Mouse (Mus musculus): Measurements from ENCODE around the gene Hmg20b. TPM values are rescaled to one million over a fixed set of nuclear protein-coding genes. Genes with fewer than 3 reads are reported as not detected.

The Hmg20b gene
- polyA plus RNA-seq, 1 experiment, result 66.4 TPM

DNA sequence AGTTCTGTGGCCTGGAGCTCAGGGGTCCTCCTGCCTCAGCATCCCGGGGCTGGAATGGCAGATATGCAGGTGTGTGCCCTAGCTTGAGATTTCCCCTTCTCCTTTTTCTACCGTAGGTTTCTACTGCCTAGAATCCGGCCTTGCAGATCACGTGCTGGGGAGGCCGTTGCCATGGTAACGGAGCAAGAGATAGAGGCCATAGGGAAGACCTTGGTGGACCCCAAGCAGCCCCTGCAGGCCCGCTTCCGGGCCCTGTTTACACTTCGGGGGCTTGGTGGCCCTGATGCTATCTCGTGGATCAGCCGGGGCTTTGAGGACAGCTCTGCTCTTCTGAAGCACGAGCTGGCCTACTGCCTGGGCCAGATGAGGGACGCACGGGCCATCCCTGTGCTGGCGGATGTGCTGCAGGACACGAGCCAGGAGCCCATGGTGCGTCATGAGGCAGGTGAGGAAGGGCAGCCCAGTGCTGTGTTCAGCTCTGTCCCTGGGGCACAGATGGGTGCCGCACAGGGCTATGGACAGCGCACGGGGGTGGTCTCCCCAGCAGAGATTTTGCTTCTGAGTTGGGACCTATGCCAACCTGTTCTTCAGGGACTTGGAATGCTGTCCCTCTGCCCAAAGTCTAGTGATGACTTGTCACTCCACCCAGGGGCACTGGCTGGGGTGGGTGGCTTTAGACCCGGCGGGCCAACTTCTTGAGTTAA, 35.5 kb upstream of the Hmg20b start:
- H3K4me3 ChIP-seq (ENCODE audit: insufficient read depth, low read depth, low read length), result no peak overlapping the region
- no peak for DNase-seq

DNA sequence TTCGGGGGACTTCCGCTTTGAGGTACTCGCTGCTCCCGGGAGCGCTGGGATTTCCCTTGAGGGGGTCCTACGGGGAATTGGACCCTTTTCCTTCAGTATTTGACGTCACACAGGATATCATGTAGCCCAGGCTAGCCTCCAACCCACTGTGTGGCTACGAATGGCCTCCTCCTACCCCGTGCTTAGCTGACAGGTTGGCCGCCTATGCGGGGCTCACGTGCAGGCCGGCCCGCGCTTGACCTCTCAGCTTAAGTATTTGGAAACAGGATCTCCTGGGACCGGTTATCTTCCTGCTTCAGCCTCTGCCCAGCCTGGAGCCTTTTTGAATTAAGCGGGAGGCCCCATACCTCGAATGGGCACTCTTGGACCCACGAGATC, 34.3 kb upstream of the Hmg20b start:
- Histone ChIP-seq H3K27me3 (replicated peaks; ENCODE audit: control insufficient read depth, insufficient read depth, low read length) (no peaks in the 10 kb centered on the region), H3K4me3 (ENCODE audit: insufficient read depth, low read depth, low read length) (peak overlapping the region; percentile 92), H3K4me1 (ENCODE audit: control insufficient read depth, insufficient read depth, low read length) (peaks cover 10% of the 10 kb centered on the region; the same call in 1 of the 2 replicates), H3K27ac (ENCODE audit: insufficient read depth, low read depth, low read length) (peak overlapping the region; percentile 52; the same call in 1 of the 2 replicates), H3K36me3 (ENCODE audit: control insufficient read depth, insufficient read depth, low read length) (no peaks in the 10 kb centered on the region)
- TF ChIP-seq CTCF (conservative IDR thresholded peaks at IDR 0.05; ENCODE audit: insufficient read depth, insufficient read length, low read depth, low read length), result no peak
- WGBS, result under 1% methylated on average over 19 of the region's 19 CpGs
- DNase-seq, result no peak

More for the DNA sequence above, 35.5 kb upstream of the Hmg20b start:
- Histone ChIP-seq H3K27me3 (replicated peaks; ENCODE audit: control insufficient read depth, insufficient read depth, low read length) (no peaks in the 10 kb centered on the region), H3K4me1 (ENCODE audit: control insufficient read depth, insufficient read depth, low read length) (peaks cover 11% of the 10 kb centered on the region; the same call in 1 of the 2 replicates), H3K36me3 (ENCODE audit: control insufficient read depth, insufficient read depth, low read length) (no peaks in the 10 kb centered on the region), H3K27ac (ENCODE audit: insufficient read depth, low read depth, low read length) (no peak overlapping the region)
- WGBS, result 72% methylated on average over 22 of the region's 22 CpGs
- TF ChIP-seq CTCF (conservative IDR thresholded peaks at IDR 0.05; ENCODE audit: insufficient read depth, insufficient read length, low read depth, low read length) (no peak), POLR2A (IDR thresholded peaks at IDR 0.05; ENCODE audit: low read depth, low read length) (no peak)

DNA sequence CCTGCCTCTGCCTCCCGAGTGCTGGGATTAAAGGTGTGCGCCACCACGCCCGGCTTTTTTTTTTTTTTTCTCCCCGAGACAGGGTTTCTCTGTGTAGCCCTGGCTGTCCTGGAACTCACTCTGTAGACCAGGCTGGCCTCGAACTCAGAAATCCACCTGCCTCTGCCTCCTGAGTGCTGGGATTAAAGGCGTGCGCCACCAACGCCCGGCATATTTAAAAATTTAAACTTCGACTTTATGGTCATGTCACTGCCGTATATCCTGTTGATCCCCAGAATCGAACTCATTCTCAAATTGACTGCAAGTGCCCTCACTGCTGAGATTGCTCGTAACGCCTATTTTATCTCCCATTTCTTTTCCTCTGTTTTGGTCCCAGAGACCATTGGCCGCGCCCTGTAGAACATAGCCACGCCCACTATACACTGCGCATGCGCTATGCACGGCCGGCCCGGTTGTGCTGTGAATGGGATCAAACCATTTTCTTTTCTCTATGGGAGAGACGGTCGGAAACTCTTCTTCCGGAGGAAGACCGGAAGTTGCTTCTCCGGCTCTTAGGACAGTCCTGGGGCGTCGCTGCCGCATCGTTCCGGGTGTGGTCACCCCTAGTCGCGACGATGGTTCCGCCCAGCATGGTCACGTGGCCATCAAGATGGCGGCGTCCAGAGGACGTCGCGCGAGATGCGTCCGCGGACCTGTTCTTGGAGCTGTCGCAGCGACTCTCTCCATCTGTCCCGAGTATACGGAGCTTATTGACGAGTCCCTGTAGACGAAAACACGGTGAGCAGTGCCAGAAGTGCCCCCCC, 33.7 kb upstream of the Hmg20b start, which contains the start of the genes Dohh and Gm48551:
Gene Dohh, plus strand, starts transcription at position 627 of the 803 bp plus-strand sequence.
Gene Gm48551, plus strand, starts transcription at position 665 of the 803 bp plus-strand sequence.
- DNase-seq, result peak; percentile 99
- Histone ChIP-seq H3K27me3 (replicated peaks; ENCODE audit: control insufficient read depth, insufficient read depth, low read length) (no peaks in the 10 kb centered on the region), H3K4me3 (ENCODE audit: insufficient read depth, low read depth, low read length) (peak within 1 kb of the TSS; percentile 92), H3K4me1 (ENCODE audit: control insufficient read depth, insufficient read depth, low read length) (peaks cover 9% of the 10 kb centered on the region; the same call in 1 of the 2 replicates), H3K27ac (ENCODE audit: insufficient read depth, low read depth, low read length) (peak within 1 kb of the TSS; percentile 63; the same call in 1 of the 2 replicates), H3K36me3 (ENCODE audit: control insufficient read depth, insufficient read depth, low read length) (no peaks in the 10 kb centered on the region)
- WGBS, result 7% methylated on average over 54 of the region's 54 CpGs
- TF ChIP-seq POLR2A (IDR thresholded peaks at IDR 0.05; ENCODE audit: low read depth, low read length) (peak; percentile 84), CTCF (conservative IDR thresholded peaks at IDR 0.05; ENCODE audit: insufficient read depth, insufficient read length, low read depth, low read length) (no peak)

DNA sequence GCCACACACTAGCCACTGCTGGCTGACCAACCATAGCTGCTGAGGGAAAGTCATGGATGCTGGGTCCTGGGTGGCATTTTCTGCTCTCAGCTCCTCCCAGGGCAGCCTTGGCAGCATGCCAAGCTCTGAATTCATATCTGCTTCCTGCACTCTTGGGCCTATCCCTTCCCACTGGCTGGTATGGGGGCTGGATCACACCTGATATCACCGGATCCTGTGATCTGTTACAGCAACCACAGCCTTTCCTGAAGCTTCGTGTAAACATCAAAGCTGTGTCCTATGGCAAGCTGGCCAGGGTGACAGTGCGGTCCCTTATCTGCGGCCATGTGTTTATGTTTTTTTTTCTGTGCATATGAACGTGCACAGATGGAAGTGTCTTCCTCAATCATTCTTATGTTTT, 31.8 kb upstream of the Hmg20b start:
- Histone ChIP-seq H3K4me1 (ENCODE audit: control insufficient read depth, insufficient read depth, low read length) (peaks cover 18% of the 10 kb centered on the region; the same call in 1 of the 2 replicates), H3K27me3 (replicated peaks; ENCODE audit: control insufficient read depth, insufficient read depth, low read length) (no peaks in the 10 kb centered on the region), H3K4me3 (ENCODE audit: insufficient read depth, low read depth, low read length) (no peak overlapping the region), H3K27ac (ENCODE audit: insufficient read depth, low read depth, low read length) (no peak overlapping the region), H3K36me3 (ENCODE audit: control insufficient read depth, insufficient read depth, low read length) (no peaks in the 10 kb centered on the region)
- TF ChIP-seq CTCF (conservative IDR thresholded peaks at IDR 0.05; ENCODE audit: insufficient read depth, insufficient read length, low read depth, low read length), result no peak
- no peak for TF ChIP-seq POLR2A (IDR thresholded peaks at IDR 0.05; ENCODE audit: low read depth, low read length)
- 64% methylated on average over 5 of the region's 5 CpGs for WGBS
- DNase-seq, result no peak

DNA sequence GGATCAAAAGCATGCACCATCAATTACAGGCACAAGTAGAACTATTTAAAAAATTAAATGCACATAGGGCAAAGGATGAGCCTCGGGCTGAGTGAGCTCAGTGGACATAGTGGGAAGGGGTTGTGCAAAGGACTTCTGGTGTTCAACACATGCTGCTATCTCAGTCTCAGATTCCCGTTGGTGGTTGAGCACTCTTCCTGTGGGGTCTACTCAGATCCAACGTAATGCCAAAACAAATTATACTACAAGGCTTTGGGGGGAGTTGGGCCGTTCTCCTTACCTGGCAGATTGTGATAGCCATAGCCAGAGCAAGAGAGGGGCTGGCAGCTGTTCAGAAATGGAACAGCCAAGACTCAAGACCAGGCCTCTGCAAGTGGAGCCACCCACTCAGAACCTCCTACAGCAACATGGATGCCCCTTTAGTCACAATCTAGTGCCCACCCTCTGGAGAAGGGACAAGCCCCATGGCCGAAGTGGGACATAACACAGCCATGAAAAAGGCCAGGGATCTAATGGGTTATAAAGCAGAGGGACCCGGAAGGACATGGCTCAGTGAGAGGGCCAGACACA, 29.6 kb upstream of the Hmg20b start:
- Histone ChIP-seq H3K27ac (ENCODE audit: insufficient read depth, low read depth, low read length) (no peak overlapping the region), H3K36me3 (ENCODE audit: control insufficient read depth, insufficient read depth, low read length) (no peaks in the 10 kb centered on the region), H3K4me3 (ENCODE audit: insufficient read depth, low read depth, low read length) (no peak overlapping the region), H3K4me1 (ENCODE audit: control insufficient read depth, insufficient read depth, low read length) (peaks cover 17% of the 10 kb centered on the region; the same call in 1 of the 2 replicates), H3K27me3 (replicated peaks; ENCODE audit: control insufficient read depth, insufficient read depth, low read length) (no peaks in the 10 kb centered on the region)
- WGBS, result 85% methylated on average over 6 of the region's 6 CpGs
- no peak for TF ChIP-seq POLR2A (IDR thresholded peaks at IDR 0.05; ENCODE audit: low read depth, low read length)
- no peak for TF ChIP-seq CTCF (conservative IDR thresholded peaks at IDR 0.05; ENCODE audit: insufficient read depth, insufficient read length, low read depth, low read length)
- DNase-seq, result no peak

DNA sequence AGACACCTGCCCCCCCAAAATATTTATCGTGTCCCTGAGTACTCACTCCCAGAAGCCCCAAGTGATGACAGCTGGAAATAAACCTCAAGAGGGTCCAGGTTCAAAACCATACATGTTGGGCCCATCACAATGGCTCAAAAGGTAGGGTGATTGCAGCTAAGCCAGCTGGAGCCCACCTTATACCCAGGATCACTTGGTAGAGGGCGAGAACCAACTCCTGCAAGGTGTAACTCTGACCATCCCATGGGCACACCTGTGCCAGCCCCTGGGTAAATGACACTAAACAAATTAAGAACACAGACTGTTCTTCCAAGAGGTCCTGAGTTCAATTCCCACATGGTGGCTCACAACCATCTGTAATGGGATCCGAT, 28.9 kb upstream of the Hmg20b start:
- Histone ChIP-seq H3K36me3 (ENCODE audit: control insufficient read depth, insufficient read depth, low read length) (no peaks in the 10 kb centered on the region), H3K27ac (ENCODE audit: insufficient read depth, low read depth, low read length) (no peak overlapping the region), H3K4me3 (ENCODE audit: insufficient read depth, low read depth, low read length) (peak overlapping the region; percentile 49; the same call in 1 of the 2 replicates), H3K4me1 (ENCODE audit: control insufficient read depth, insufficient read depth, low read length) (peaks cover 16% of the 10 kb centered on the region; the same call in 1 of the 2 replicates), H3K27me3 (replicated peaks; ENCODE audit: control insufficient read depth, insufficient read depth, low read length) (no peaks in the 10 kb centered on the region)
- 57% methylated on average over 3 of the region's 3 CpGs for WGBS
- DNase-seq, result no peak
- TF ChIP-seq POLR2A (IDR thresholded peaks at IDR 0.05; ENCODE audit: low read depth, low read length), result no peak
- no peak for TF ChIP-seq CTCF (conservative IDR thresholded peaks at IDR 0.05; ENCODE audit: insufficient read depth, insufficient read length, low read depth, low read length)

Data from kidney, adult 2 months (tissue).